Comparison of ENCODE assay signal across 8 mouse cellular contexts in the genomic region with DNA sequence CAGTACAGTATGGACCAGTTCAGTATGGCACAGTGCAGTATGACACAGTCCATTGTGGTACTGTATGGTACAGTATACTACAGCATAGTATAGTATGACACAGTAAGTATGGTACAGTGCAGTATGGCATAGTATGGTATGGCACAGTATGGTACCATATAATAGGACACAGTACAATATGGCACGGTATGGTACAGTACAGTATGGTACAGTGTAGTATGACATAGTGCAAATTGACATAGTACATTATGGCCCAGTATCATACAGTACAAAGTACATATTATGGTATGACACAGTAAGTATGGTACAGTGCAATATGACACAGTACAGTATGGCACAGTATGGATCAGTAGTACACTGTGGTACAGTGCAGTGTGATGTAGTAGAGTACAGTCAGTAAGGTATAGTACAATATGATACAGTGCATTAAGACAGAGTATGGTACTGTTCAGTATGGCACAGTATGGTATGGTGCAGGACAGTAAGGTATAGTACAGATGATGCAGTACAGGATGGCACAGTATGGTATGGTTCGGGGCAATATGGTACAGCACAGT.
DNase-seq lines count a peak whose midpoint lies in the region; ATAC-seq and TF ChIP-seq lines count a peak whose summit lies in the region.
"Not testable (repeated sequence)": the region's sequence is repeated elsewhere in the genome, so short reads cannot be mapped to it uniquely, and the experiment has no call there.

No protein-coding gene starts in this region.

- not testable (repeated sequence) for TF ChIP-seq EP300 in stomach, postnatal 0 days (optimal IDR thresholded peaks at IDR 0.05)

- not testable (repeated sequence) for TF ChIP-seq CTCF in stomach, postnatal 0 days (IDR thresholded peaks at IDR 0.05; ENCODE audit: low read depth)

- 91% methylated on average over 2 of the region's 2 CpGs for WGBS in embryonic facial prominence, embryonic 12.5 days
- 97% methylated on average over 2 of the region's 2 CpGs for WGBS in forebrain, embryonic 14.5 days
- 92% methylated on average over 2 of the region's 2 CpGs for WGBS in hindbrain, embryonic 12.5 days
- WGBS in kidney, embryonic 15.5 days, result 99% methylated on average over 2 of the region's 2 CpGs
- 69% methylated on average over 2 of the region's 2 CpGs for WGBS in liver, embryonic 13.5 days (ENCODE audit: insufficient replicate concordance)
- 95% methylated on average over 2 of the region's 2 CpGs for WGBS in midbrain, embryonic 12.5 days
- WGBS in neural tube, embryonic 11.5 days, result 94% methylated on average over 2 of the region's 2 CpGs
- 96% methylated on average over 2 of the region's 2 CpGs for WGBS in stomach, postnatal 0 days

- not testable (repeated sequence) for H3K27me3 ChIP-seq in embryonic facial prominence, embryonic 12.5 days; forebrain, embryonic 14.5 days (replicated peaks; ENCODE audit: control insufficient read depth, insufficient read depth, low read length); hindbrain, embryonic 12.5 days; kidney, embryonic 15.5 days; liver, embryonic 13.5 days; midbrain, embryonic 12.5 days; neural tube, embryonic 11.5 days (ENCODE audit: control insufficient read depth, insufficient read depth, low read length); stomach, postnatal 0 days (ENCODE audit: control insufficient read depth, insufficient read depth, low read length)

- ATAC-seq in embryonic facial prominence, embryonic 12.5 days (ENCODE audit: insufficient number of reproducible peaks, insufficient read depth, low FRiP score, low TSS enrichment), result peak; percentile 69
- peak; percentile 34; the same call in 1 of the 2 replicates for ATAC-seq in forebrain, embryonic 14.5 days
- ATAC-seq in hindbrain, embryonic 12.5 days (ENCODE audit: low FRiP score), result peak; percentile 60
- ATAC-seq in kidney, embryonic 15.5 days (replicated peaks; ENCODE audit: low FRiP score), result peak; percentile 54; the same call in 1 of the 2 replicates
- ATAC-seq in liver, embryonic 13.5 days (ENCODE audit: low read depth), result peak; percentile 36
- peak; percentile 63 for ATAC-seq in midbrain, embryonic 12.5 days (ENCODE audit: low FRiP score, low read depth)
- ATAC-seq in neural tube, embryonic 11.5 days (ENCODE audit: insufficient read depth, low FRiP score, low TSS enrichment), result peak; percentile 38; the same call in 1 of the 2 replicates
- peak; percentile 10; the same call in 1 of the 2 replicates for ATAC-seq in stomach, postnatal 0 days (ENCODE audit: low FRiP score, low TSS enrichment)

- H3K9me3 ChIP-seq in embryonic facial prominence, embryonic 12.5 days; forebrain, embryonic 14.5 days (replicated peaks; ENCODE audit: control insufficient read depth, low read length); hindbrain, embryonic 12.5 days (replicated peaks); kidney, embryonic 15.5 days (replicated peaks); liver, embryonic 13.5 days (replicated peaks); midbrain, embryonic 12.5 days; neural tube, embryonic 11.5 days (ENCODE audit: control insufficient read depth, low read length); stomach, postnatal 0 days (ENCODE audit: control insufficient read depth, low read length): not testable (repeated sequence)

- not testable (repeated sequence) for DNase-seq in forebrain, embryonic 14.5 days (ENCODE audit: low spot score); liver, embryonic 13.5 days; neural tube, embryonic 11.5 days (ENCODE audit: low spot score); stomach, postnatal 0 days (ENCODE audit: low spot score)

- not testable (repeated sequence) for H3K4me1 ChIP-seq in embryonic facial prominence, embryonic 12.5 days; forebrain, embryonic 14.5 days (ENCODE audit: control insufficient read depth, insufficient read depth, low read length); hindbrain, embryonic 12.5 days; kidney, embryonic 15.5 days; liver, embryonic 13.5 days (replicated peaks); midbrain, embryonic 12.5 days; neural tube, embryonic 11.5 days (ENCODE audit: control insufficient read depth, insufficient read depth, low read length); stomach, postnatal 0 days (replicated peaks; ENCODE audit: control insufficient read depth, insufficient read depth)

- not testable (repeated sequence) for H3K9ac ChIP-seq in embryonic facial prominence, embryonic 12.5 days; forebrain, embryonic 14.5 days (ENCODE audit: low read length); hindbrain, embryonic 12.5 days; kidney, embryonic 15.5 days; liver, embryonic 13.5 days; midbrain, embryonic 12.5 days (replicated peaks); neural tube, embryonic 11.5 days (ENCODE audit: low read length); stomach, postnatal 0 days (ENCODE audit: low read length)

- H3K27ac ChIP-seq in embryonic facial prominence, embryonic 12.5 days; forebrain, embryonic 14.5 days (ENCODE audit: low read depth, low read length); hindbrain, embryonic 12.5 days; kidney, embryonic 15.5 days; liver, embryonic 13.5 days; midbrain, embryonic 12.5 days (replicated peaks); neural tube, embryonic 11.5 days (ENCODE audit: low read depth, low read length); stomach, postnatal 0 days (replicated peaks): not testable (repeated sequence)

- H3K4me2 ChIP-seq in embryonic facial prominence, embryonic 12.5 days (replicated peaks); forebrain, embryonic 14.5 days (ENCODE audit: low read length); hindbrain, embryonic 12.5 days (replicated peaks); kidney, embryonic 15.5 days; liver, embryonic 13.5 days; midbrain, embryonic 12.5 days (replicated peaks); neural tube, embryonic 11.5 days (ENCODE audit: low read depth); stomach, postnatal 0 days (replicated peaks; ENCODE audit: low read depth): not testable (repeated sequence)

- H3K4me3 ChIP-seq in embryonic facial prominence, embryonic 12.5 days; forebrain, embryonic 14.5 days (ENCODE audit: low read depth, low read length); hindbrain, embryonic 12.5 days; kidney, embryonic 15.5 days (replicated peaks); liver, embryonic 13.5 days (replicated peaks); midbrain, embryonic 12.5 days; neural tube, embryonic 11.5 days (ENCODE audit: low read depth, low read length); stomach, postnatal 0 days (ENCODE audit: low read depth, low read length): not testable (repeated sequence)

- H3K36me3 ChIP-seq in embryonic facial prominence, embryonic 12.5 days; forebrain, embryonic 14.5 days (ENCODE audit: control insufficient read depth, insufficient read depth, low read length); hindbrain, embryonic 12.5 days; kidney, embryonic 15.5 days; liver, embryonic 13.5 days; midbrain, embryonic 12.5 days; neural tube, embryonic 11.5 days (ENCODE audit: control insufficient read depth, insufficient read depth, low read length); stomach, postnatal 0 days (ENCODE audit: control insufficient read depth, insufficient read depth, low read length): not testable (repeated sequence)

Comparison
In these comparisons a context has a peak if more than half of its experiments do, and no peak if none do; other contexts are left out.
1. ATAC-seq: peak in every context shown above with its lines; median percentile 69 in embryonic facial prominence, embryonic 12.5 days; 63 in midbrain, embryonic 12.5 days; 60 in hindbrain, embryonic 12.5 days; 54 in kidney, embryonic 15.5 days; 38 in neural tube, embryonic 11.5 days; 36 in liver, embryonic 13.5 days; 34 in forebrain, embryonic 14.5 days; 10 in stomach, postnatal 0 days.